Mouse (Mus musculus) kidney, adult 9 months (tissue): Measurements from ENCODE around the gene Ahnak2.
"Not testable (repeated sequence)": the region's sequence is repeated elsewhere in the genome, so short reads cannot be mapped to it uniquely, and the experiment has no call there.

ENCODE experiments used
- DNase-seq: peaks from one replicate; pipeline ENCODE4 v3.0.0; 2022

The Ahnak2 gene

GRCm38 (mm10) chr12:112801864-112802846 is at the start of gene Ahnak2:
Gene Ahnak2, minus strand, starts transcription at chr12:112802657.
- DNase-seq, result no peak

GRCm38 (mm10) chr12:112851116-112851515 is 48.7 kb upstream of the Ahnak2 start:
- no peak for DNase-seq

GRCm38 (mm10) chr12:112850344-112850743 is 47.9 kb upstream of the Ahnak2 start:
- no peak for DNase-seq

- DNase-seq, result no peak
Observed at GRCm38 (mm10) chr12:112849235-112850022, 47.0 kb upstream of the Ahnak2 start.

GRCm38 (mm10) chr12:112847880-112848279 is 45.4 kb upstream of the Ahnak2 start:
- no peak for DNase-seq

- DNase-seq, result peak; percentile 89
Observed at GRCm38 (mm10) chr12:112843803-112844202, 41.3 kb upstream of the Ahnak2 start.

- not testable (repeated sequence) for DNase-seq
Observed at GRCm38 (mm10) chr12:112842128-112842527, 39.7 kb upstream of the Ahnak2 start.

GRCm38 (mm10) chr12:112841338-112841892 is 39.0 kb upstream of the Ahnak2 start:
- DNase-seq, result not testable (repeated sequence)

- no peak for DNase-seq
Observed at GRCm38 (mm10) chr12:112840209-112841086, 38.0 kb upstream of the Ahnak2 start.

- DNase-seq, result no peak
Observed at GRCm38 (mm10) chr12:112835046-112835445, 32.6 kb upstream of the Ahnak2 start.

GRCm38 (mm10) chr12:112833527-112833926 is 31.1 kb upstream of the Ahnak2 start:
- DNase-seq, result no peak

GRCm38 (mm10) chr12:112832411-112832810 is 30.0 kb upstream of the Ahnak2 start:
- no peak for DNase-seq

GRCm38 (mm10) chr12:112830570-112830969 is 28.1 kb upstream of the Ahnak2 start:
- DNase-seq, result no peak

- DNase-seq, result no peak
Observed at GRCm38 (mm10) chr12:112830141-112830540, 27.7 kb upstream of the Ahnak2 start.

- DNase-seq, result peak; percentile 97
Observed at GRCm38 (mm10) chr12:112829244-112829864, 26.9 kb upstream of the Ahnak2 start, which contains the start of gene Cdca4. Gene Cdca4, minus strand, starts transcription at chr12:112829423.

- no peak for DNase-seq
Observed at GRCm38 (mm10) chr12:112828501-112829243, 26.2 kb upstream of the Ahnak2 start.

GRCm38 (mm10) chr12:112825901-112826300 is 23.4 kb upstream of the Ahnak2 start:
- DNase-seq, result no peak

- no peak for DNase-seq
Observed at GRCm38 (mm10) chr12:112823221-112823620, 20.8 kb upstream of the Ahnak2 start.

- DNase-seq, result no peak
Observed at GRCm38 (mm10) chr12:112822676-112823075, 20.2 kb upstream of the Ahnak2 start.

- no peak for DNase-seq
Observed at GRCm38 (mm10) chr12:112821974-112822373, 19.5 kb upstream of the Ahnak2 start.

GRCm38 (mm10) chr12:112821216-112821615 is 18.8 kb upstream of the Ahnak2 start:
- no peak for DNase-seq
